Mouse (Mus musculus): ENCODE data around the gene Adat2.

GRCm38 (mm10) chr10:13570697-13571538, 18.2 kb downstream of the Adat2 start:
- TF ChIP-seq CTCF (IDR thresholded peaks at IDR 0.05; ENCODE audit: control insufficient read depth, insufficient read depth, insufficient read length) (no peak), MAX (IDR thresholded peaks at IDR 0.05) (no peak), USF1 (IDR thresholded peaks at IDR 0.05; ENCODE audit: low read depth) (no peak)

All from C2C12 (cell line).